ENCODE assay signal across 25 mouse cellular contexts in genomic region chr9:63884971-63885370, GRCm38 (mm10).
DNase-seq lines count a peak whose midpoint lies in the region; ATAC-seq and TF ChIP-seq lines count a peak whose summit lies in the region.
"Had no signal": no experiment of that assay in that cellular context is flagged by ENCODE, and none has a peak within 500 bp of the region (broad histone marks: within the 10 kb centered on the region; RNA-seq: fewer than 3 reads in every experiment).

No protein-coding gene starts in this region.

- no peak overlapping the region for H3K4me3 ChIP-seq in forebrain, embryonic 13.5 days
- no peak overlapping the region for H3K4me3 ChIP-seq in forebrain, embryonic 10.5 days
- H3K4me3 ChIP-seq in layer of hippocampus, adult 2 months = no peak overlapping the region
- H3K4me3 ChIP-seq: embryonic facial prominence, embryonic 13.5 days; heart, embryonic 12.5 days; heart, embryonic 15.5 days; hindbrain, embryonic 10.5 days; hindbrain, embryonic 13.5 days; intestine, embryonic 15.5 days had no signal

- peaks cover 33% of the 10 kb centered on the region for H3K4me1 ChIP-seq in forebrain, embryonic 13.5 days
- peaks cover 29% of the 10 kb centered on the region for H3K4me1 ChIP-seq in forebrain, embryonic 10.5 days

- peaks cover 3% of the 10 kb centered on the region; the same call in 1 of the 2 replicates for H3K27me3 ChIP-seq in forebrain, embryonic 13.5 days
- H3K27me3 ChIP-seq in forebrain, embryonic 10.5 days (ENCODE audit: poor library complexity, severe bottlenecking) = peaks cover 23% of the 10 kb centered on the region
- H3K27me3 ChIP-seq: embryonic facial prominence, embryonic 13.5 days; heart, embryonic 12.5 days; heart, embryonic 15.5 days had no signal

- 83% methylated on average over 2 of the region's 2 CpGs for WGBS in forebrain, embryonic 13.5 days
- WGBS in forebrain, embryonic 10.5 days = 90% methylated on average over 2 of the region's 2 CpGs

- DNase-seq in cerebellum, adult 11-12 months = peak; percentile 5
- DNase-seq in cerebellum, adult 9-10 months = no peak
- DNase-seq in cerebellum, postnatal 14 days = peak; percentile 67 to 77
- no peak for DNase-seq in cerebellum, postnatal 36 days
- no peak for DNase-seq in forebrain, embryonic 10.5 days (ENCODE audit: extremely low spot score, low spot score)
- DNase-seq in layer of hippocampus, adult 2 months (ENCODE audit: low spot score in 2 of 2) = no peak
- no peak for DNase-seq in layer of hippocampus, adult 8-10 months (ENCODE audit: low spot score in 2 of 2)
- DNase-seq: adrenal gland, adult 8-10 months; adrenal gland, postnatal 25 days; cerebellum, adult 8-10 months; gastrocnemius, postnatal 25 days; heart, adult 18-20 months; heart, postnatal 10 days; heart, postnatal 36 days; kidney, adult 11 months; kidney, adult 8-10 months had no signal

- H3K4me2 ChIP-seq in forebrain, embryonic 13.5 days = no peak overlapping the region
- H3K4me2 ChIP-seq: embryonic facial prominence, embryonic 13.5 days; heart, embryonic 12.5 days; heart, embryonic 15.5 days; hindbrain, embryonic 13.5 days; intestine, embryonic 15.5 days had no signal

- no peak overlapping the region for H3K9ac ChIP-seq in forebrain, embryonic 13.5 days
- H3K9ac ChIP-seq: embryonic facial prominence, embryonic 13.5 days; heart, embryonic 12.5 days; heart, embryonic 15.5 days; hindbrain, embryonic 13.5 days; intestine, embryonic 15.5 days had no signal

- TF ChIP-seq CTCF in layer of hippocampus, adult 2 months (conservative IDR thresholded peaks at IDR 0.05) = no peak

- no peak for ATAC-seq in forebrain, embryonic 13.5 days
- ATAC-seq: activated CD4-positive, CD25-positive, alpha-beta regulatory T cell, adult 4 months; hindbrain, embryonic 16.5 days; intestine, embryonic 15.5 days had no signal

- H3K36me3 ChIP-seq in forebrain, embryonic 13.5 days (ENCODE audit: poor library complexity, severe bottlenecking) = no peaks in the 10 kb centered on the region
- no peaks in the 10 kb centered on the region for H3K36me3 ChIP-seq in forebrain, embryonic 10.5 days (replicated peaks)
- H3K36me3 ChIP-seq: embryonic facial prominence, embryonic 13.5 days; heart, embryonic 12.5 days; heart, embryonic 15.5 days; hindbrain, embryonic 10.5 days; hindbrain, embryonic 13.5 days; intestine, embryonic 15.5 days had no signal

- no peaks in the 10 kb centered on the region for H3K9me3 ChIP-seq in forebrain, embryonic 13.5 days (replicated peaks)
- no peaks in the 10 kb centered on the region for H3K9me3 ChIP-seq in forebrain, embryonic 10.5 days
- H3K9me3 ChIP-seq: embryonic facial prominence, embryonic 13.5 days; heart, embryonic 12.5 days; heart, embryonic 15.5 days; hindbrain, embryonic 10.5 days had no signal

- peak overlapping the region; percentile 15; the same call in 1 of the 2 replicates for H3K27ac ChIP-seq in forebrain, embryonic 13.5 days
- H3K27ac ChIP-seq in forebrain, embryonic 10.5 days = no peak overlapping the region
- peak overlapping the region; percentile 36; the same call in 1 of the 2 replicates for H3K27ac ChIP-seq in layer of hippocampus, adult 2 months
- H3K27ac ChIP-seq: embryonic facial prominence, embryonic 13.5 days; heart, embryonic 15.5 days; hindbrain, embryonic 10.5 days; hindbrain, embryonic 13.5 days; intestine, embryonic 15.5 days had no signal

Comparison
In these comparisons a context has a peak if more than half of its experiments do, and no peak if none do; other contexts are left out.
1. DNase-seq: peak in cerebellum, adult 11-12 months (single experiment) and cerebellum, postnatal 14 days (2 of 2); none in cerebellum, adult 9-10 months (single experiment), cerebellum, postnatal 36 days (0 of 2), forebrain, embryonic 10.5 days (single experiment), layer of hippocampus, adult 2 months (0 of 2) and layer of hippocampus, adult 8-10 months (0 of 2).